Mouse (Mus musculus): ENCODE results near the gene Ntrk3.

The Ntrk3 gene

DNA sequence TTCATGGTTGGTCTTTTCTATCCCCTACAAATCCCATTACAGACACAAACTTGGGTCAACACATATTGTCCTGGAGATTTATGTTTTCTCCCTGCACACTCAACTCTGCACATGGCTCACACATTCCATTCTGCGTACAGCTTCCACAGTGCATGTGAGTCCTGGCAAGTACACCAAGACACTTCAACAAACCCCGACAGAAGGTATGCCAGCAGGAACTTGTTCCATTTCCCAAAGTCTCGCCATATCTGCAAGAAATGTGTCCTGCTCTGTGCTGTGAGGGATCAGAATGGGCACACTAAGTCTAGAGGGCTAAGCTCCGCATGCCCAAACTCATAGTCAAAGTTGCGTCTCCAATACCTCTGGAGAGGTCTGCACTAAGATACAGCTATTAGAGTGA is 358.0 kb downstream of the Ntrk3 start:
- DNase-seq (ENCODE audit: inconsistent age in 2 of 2, low spot score in 1 of 2) = no peak

DNA sequence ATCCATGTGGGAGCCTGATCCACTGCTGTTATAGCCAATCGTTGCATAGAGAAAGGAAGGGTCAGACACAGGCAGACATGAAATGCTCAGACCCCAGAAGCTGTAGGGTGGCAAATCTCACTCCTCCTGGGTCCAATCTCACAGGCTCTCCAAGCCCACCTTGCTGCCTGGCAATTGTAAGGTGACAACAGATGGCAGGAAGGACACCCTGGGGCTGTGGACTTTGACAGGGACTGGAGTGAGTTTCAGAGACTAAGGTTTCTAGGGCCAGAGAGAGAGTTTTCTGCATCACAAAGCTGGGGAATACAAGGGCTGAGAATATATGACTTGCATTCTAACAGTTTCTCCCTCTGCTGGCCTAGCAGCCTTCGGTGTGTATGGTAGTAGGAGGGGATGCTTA is 359.5 kb downstream of the Ntrk3 start:
- DNase-seq (ENCODE audit: inconsistent age in 2 of 2, low spot score in 1 of 2) = no peak

DNA sequence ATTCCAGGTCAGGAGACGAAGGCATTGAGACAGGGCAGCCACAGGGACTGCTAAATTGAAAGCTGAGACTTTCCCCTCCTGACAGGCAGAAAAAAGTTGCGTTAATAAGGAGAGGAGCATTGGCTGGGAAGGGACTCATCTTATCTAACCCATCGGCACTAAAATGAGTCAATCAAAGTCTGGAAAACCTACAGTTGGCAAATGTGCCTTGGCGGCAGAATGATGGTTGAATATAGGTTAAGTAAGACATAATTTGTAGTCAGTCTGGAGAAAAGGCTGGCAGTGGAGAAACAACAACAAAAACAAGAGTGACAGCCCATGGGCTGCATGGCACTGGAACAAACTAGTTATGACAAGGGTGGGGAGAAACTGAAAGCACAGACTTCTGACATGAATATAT is 360.9 kb downstream of the Ntrk3 start:
- no peak for DNase-seq (ENCODE audit: inconsistent age in 2 of 2, low spot score in 1 of 2)

DNA sequence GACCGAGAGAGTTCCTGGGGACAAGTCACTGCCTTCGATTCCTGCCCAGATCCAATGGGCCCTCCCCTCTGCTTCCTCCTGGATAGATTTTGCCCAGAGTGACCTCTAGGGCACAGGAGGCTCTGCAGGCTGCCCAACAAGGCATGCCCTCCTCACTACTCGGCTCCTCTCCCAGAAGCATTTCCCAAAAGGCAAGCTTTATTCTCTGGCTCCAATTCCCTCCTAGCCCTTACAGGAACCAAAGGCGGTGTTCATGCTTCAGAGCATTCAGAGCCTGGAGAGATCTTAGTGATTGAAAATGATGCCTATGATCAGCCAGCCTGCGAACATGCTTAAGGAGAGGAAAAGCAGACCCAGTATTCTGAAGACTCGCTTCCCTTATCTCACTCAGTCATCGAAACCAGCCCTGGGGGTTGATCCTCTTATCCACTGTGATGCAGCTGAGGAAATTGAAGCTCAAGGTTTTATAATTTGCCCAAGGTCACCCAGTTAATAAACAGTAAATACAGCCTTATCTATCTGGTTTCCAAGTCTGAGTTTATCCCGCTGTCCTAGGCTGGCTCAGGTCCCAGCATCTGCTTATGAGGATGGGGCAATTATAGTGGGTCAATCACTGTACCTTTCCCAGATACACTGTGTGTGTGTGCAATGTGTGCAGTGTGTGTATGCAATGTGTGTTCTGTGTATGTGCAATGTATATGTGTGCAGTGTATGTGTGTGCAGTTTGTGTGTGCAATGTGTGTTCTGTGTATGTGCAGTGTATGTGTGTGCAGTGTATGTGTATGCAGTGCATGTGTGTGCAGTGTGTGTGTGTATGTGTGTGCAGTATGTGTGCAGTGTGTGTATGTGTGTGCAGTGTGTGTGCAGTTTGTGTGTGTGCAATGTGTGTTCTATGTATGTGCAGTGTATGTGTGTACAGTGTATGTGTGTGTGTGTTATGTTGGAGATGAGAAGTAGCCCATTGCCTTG is 376.2 kb downstream of the Ntrk3 start:
- peak in 1 of 2 experiments; percentile 55 for DNase-seq (ENCODE audit: inconsistent age in 2 of 2, low spot score in 1 of 2)

DNA sequence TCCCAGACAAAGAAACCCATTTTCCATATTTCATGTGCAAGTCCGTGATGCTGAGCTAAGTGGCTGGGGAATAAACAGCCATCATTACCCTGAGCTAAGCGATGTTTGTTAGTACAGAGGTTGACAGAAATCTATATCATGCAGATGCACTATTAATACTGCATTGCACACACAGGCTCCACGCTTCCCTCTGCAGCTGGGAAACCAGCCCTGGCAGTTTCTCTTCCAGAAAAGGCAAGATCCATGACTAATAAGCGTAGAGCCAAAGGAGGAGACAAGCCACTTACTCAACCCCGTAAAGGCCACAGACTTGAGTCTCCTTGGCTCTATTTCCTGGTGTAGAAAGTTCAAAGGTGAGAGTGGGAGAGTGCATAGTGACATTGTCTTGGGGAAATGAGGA is 390.3 kb downstream of the Ntrk3 start:
- DNase-seq (ENCODE audit: inconsistent age in 2 of 2, low spot score in 1 of 2) = no peak

DNA sequence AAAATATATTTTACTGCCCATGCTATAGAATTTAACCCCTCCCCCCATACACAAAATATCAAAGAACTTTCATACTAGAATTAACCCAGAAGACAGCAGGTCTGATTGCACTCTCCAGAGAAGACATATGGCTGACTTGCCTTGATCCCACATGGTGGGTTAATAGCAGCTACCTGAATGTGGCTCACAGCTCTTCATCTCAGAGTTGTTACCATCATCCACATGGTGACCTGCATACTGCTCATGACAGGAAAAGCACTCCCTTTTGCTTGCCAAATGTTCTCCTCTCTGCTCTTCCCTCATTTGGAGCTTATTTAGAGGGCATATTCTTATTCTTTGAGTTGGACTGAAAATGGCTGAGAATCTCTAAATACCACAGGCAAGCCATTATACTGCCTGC is 404.4 kb downstream of the Ntrk3 start:
- DNase-seq (ENCODE audit: inconsistent age in 2 of 2, low spot score in 1 of 2) = no peak

DNA sequence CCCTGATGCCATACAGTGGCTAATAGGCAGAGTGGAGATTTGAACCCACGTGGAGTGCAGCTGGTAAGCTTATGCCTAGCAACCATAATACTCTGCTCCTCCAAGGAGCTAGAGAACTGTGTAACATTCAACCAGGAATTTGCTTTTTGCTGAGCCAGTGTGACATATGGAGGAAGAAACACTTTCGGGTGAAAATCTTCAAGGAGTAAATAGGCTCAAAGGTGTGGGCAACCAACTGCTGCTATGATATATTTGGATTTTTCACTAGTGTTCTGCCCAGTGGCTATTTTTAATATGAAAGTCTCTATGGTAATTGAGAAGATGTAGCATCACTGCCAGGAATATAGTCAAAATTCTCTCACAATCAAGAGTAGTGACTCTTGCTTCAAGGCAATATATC is 409.5 kb downstream of the Ntrk3 start:
- no peak for DNase-seq (ENCODE audit: inconsistent age in 2 of 2, low spot score in 1 of 2)

DNA sequence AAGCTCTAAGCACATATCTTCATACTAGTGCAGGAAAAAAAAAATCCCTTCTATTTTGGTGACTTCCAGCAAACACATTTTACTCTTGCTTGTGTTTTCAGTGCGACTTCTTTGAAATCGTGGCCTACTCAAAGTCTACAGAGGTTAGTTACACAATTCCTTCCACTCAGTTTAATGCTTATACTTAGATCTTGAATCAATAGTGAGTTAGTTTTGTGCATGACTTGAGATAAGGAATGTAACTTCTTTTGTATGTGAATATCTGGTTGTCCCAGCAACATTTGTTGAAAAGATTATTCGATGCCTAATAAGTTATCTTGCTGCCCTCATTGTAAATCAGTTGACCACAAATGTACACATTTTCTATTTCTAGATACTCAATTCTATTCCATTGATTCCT is 411.6 kb downstream of the Ntrk3 start:
- no peak for DNase-seq (ENCODE audit: inconsistent age in 2 of 2, low spot score in 1 of 2)

DNA sequence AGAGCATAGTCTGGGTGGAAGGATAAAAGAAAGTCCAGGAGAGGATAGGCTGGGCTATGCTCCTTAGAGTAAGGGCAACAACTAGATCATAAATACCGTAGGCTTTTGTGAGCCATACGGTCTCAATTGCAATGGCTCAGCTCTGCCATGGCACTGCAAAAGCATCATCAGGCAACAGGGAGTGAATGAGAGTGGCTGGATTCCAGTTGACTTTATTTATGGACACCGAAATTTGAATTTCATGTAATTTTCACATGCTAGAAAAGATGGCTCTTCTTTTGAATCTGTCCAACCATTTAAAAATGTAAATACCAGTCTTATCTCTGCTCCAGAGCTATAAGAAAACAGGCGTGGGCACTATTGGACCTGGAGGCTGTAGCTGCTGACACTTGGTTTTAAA is 419.2 kb downstream of the Ntrk3 start:
- no peak for DNase-seq (ENCODE audit: inconsistent age in 2 of 2, low spot score in 1 of 2)

DNA sequence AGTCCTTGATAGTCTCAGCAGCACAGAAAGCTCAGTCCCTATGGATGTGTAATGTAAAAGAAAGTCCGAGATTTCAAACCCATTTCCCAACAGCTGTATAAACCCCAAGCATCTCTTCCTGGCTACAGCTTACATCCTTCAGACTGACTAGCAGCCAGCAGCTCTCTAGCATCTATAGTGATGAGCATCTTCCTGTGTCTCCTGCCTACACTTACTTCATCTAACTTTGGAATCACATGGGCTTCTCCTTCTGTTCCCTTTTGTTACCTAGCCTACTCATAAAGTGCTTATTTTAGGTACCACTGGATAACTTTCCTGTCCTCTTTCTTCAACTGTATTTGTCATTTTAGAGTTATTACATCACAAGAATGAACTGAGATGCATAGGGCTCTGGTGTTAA is 432.0 kb downstream of the Ntrk3 start:
- no peak for DNase-seq (ENCODE audit: inconsistent age in 2 of 2, low spot score in 1 of 2)

DNA sequence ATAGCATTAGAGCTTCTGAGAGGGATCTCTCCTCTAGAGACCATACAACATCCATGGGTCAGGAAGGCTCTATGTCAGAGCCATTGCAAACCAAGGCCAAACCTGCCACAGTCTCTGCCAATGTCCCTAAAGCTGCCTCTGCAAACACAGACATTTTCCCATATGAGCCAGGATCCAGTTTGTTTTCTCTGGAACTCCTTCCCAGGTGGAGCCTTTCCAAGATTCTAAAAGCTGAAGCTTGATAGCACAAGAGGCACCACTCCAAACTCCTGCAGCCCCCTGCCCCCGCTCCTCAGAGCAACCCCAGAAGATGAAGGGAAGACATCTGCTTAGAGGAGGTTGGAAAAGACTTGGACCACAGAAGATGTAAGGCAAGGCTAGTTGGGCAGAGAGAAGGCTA is 432.8 kb downstream of the Ntrk3 start:
- DNase-seq (ENCODE audit: inconsistent age in 2 of 2, low spot score in 1 of 2) = no peak

DNA sequence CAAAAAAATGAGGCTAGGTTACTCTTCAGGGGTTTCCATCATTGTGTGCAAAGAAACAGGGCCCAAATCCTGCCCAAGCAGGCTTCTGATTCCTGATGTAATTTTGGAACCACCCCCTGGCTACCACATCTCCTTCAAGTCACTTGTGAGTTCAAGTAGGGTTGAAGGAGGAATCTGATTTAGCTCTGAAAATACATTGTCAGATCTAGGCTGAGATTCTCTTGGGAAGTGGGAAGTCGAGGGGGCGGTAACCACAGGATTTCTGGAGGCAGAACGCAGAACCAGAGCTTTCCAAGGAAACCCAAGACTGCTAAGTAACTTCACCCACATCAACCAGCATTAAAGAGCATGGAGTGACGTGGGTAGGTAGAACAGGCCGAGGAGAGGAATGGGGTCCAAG is 440.5 kb downstream of the Ntrk3 start:
- no peak for DNase-seq (ENCODE audit: inconsistent age in 2 of 2, low spot score in 1 of 2)

DNA sequence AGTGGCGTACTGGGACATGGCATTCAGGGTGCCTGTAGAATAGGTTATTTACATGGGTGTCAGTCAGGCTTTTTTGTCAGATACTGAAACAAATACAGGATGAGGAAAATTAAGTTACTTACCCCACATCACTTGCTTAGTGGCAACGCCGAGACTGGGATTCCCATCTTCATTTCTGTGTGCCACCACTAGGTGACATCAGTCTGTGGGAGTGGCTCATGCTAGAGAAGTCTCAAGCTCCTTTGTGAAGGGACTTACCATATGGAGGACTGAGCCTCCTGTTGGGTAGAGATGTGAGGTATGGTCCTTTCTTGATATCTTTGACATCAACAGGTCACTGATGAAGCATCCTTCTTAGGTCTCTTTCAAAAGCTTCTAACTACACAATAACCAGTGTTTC is 443.5 kb downstream of the Ntrk3 start:
- DNase-seq (ENCODE audit: inconsistent age in 2 of 2, low spot score in 1 of 2) = peak in 1 of 2 experiments; percentile 32

DNA sequence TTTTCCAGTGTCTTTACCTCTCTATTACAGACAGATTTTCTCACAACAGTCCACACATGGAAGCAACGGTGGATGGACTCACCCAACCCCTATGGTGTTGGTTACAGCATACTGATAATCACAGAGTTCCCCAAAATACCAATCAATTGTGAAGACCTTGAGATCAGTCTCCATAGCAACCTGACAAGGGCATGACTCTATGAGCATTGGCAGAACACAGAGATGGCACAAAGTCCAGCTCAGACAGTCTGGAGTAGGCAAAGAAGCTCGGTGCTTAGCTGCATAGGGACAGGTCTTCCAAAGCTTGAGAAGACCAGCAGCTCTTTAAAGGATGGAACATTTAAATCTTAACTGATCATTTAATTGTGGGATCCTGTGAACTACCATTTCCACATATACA is 447.6 kb downstream of the Ntrk3 start:
- DNase-seq (ENCODE audit: inconsistent age in 2 of 2, low spot score in 1 of 2) = peak; percentile 6 to 58

DNA sequence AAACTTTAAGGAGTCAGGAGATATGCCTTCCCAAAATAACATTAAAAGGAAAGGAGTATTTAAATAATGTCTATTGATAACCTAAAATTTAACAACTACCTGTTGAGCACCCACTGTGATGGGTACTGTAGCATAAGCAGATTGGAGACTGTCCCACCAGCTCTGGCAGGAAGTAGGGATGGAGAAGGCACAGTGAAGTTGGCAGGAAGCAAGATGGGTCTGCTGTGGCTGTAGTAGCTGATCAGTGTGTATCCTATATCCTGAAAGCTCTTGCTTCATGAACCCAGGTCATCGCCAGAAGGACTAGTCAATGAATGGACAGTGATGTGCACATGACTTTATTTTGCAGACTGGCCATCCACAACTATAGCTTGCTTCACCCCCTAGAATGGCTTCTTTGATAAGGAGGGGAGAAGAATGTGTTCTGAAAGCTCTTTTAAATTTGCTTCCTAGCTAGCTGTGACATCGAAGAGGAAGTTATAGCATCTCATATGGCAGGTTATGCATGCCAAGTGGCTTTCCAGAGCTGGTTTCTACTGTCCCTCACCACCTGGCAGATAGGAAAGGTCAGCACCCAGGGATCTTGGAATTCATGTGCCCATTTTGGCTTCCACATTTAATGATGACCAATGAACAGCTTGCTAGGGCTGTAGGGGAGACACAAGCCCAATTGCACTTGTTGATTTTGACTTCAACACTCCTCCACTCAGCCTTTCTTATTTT is 451.1 kb downstream of the Ntrk3 start:
- DNase-seq (ENCODE audit: inconsistent age in 2 of 2, low spot score in 1 of 2) = no peak

DNA sequence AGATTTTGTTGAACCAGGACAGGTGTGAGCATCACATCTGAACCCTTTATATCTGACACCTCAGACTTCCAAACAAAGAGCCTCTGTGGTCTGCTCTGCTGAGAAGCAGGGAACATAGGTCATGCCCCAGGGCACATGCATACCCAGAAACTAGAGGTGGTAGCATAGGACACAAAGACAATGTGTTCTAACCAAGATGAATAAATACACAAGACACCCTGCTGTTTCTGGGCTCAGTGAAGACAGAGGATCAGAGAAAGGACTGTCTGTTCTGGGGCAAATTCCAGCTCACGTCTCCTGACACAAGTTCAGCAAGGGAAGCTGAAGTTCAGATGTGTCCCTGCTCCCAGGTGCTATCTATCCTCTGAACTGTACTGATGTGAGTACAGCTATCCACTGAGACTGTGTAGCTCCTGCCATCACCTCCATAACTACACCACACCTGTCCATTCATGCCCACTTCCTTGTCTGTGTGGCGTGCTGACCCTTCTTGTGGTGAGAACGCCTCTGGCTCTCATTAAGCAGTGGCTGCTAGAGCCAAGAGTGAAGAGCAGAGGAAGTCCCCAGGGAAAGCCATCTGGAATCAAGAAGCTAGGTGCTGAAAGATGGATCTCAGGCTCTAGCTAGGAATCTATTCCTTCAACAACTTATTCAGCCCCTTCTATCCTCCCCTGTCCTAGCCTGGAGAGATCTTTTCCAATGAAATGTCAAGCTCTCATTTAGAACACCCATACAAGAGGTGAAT is 468.1 kb downstream of the Ntrk3 start:
- no peak for DNase-seq (ENCODE audit: inconsistent age in 2 of 2, low spot score in 1 of 2)

DNA sequence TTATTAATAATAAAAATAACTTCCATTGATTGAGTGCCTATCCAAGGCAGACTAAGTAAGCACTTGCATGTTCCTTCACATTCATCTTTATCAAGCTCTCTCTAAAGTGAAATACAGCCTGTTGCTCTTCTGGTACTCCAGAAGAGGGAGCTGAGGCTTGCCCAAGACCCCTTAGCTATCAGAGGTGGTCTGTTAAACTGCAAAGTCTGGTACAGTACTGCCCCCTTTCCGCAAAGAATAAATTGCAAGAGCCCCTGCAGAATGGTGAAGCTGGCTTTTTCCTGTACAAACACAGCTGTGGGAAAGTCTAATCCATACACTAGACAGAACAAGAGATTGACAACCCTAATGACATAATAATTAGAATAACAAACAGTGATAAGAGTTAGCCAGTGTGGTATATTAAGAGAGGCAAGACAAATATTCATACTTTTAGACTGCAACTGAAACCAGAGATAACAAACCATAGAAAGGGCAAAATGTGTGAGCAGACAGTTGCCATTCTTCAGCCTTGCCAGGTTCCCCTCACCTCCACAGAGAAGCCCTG is 470.3 kb downstream of the Ntrk3 start:
- DNase-seq (ENCODE audit: inconsistent age in 2 of 2, low spot score in 1 of 2) = no peak

DNA sequence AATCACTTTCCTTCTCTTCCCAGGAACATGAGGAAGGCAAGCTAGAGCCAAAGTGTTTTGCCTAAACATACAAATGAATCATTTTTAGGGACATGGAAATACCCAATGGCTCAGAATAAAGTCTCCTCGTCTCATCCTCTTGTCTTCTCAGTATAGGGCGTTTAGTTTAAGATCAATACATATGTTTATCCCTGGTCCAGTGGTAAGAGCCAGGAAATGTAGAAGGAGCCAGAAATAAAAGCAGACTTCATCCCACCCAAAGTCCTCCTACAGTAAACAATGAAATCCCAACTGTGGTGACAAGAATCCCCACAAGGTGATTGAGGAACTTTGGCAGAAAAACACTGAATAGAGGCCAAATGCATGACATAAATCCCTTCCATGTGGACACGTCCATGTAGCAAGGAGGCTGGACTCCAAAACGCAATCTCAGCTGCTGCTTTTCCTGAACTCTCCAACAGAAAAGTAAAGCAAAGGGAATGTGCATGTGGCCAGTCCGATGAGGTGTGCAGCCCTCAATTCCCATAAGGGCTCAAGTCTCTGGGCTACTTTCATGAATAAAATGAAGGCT is 473.3 kb downstream of the Ntrk3 start:
- peak in 1 of 2 experiments; percentile 27 for DNase-seq (ENCODE audit: inconsistent age in 2 of 2, low spot score in 1 of 2)

DNA sequence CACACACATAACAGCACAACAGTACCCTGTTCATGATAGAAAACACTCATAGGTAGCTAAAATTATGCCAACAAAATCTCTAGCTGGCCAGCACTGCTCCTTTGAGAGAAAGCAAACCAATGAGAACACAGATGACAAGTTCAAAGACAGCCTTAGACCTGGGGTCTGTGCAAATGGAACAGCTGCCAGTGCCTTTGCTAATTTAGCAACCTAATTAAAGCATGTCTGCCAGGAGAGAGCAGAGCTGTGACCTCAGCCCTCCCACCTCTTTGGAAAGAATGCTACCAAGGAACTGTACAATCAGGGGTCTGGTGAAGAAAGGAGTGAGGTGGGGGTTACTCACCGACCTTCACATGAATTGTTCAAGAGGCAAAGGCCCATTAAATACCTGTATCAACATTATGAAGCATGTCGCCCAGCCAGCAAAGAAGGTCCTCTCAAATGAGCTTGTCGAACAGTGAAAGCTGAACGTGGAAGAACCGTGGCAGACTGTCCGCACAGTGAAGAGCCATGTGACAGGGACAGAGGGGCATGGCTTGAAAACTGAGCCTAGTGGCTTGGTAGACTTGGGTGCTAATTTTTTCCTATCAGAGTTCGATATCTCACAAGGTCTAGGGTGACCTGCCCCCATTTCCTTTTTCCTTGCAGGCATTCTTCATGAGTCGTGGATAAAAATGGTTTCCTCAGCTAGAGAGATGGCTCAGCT is 476.2 kb downstream of the Ntrk3 start:
- no peak for DNase-seq (ENCODE audit: inconsistent age in 2 of 2, low spot score in 1 of 2)

DNA sequence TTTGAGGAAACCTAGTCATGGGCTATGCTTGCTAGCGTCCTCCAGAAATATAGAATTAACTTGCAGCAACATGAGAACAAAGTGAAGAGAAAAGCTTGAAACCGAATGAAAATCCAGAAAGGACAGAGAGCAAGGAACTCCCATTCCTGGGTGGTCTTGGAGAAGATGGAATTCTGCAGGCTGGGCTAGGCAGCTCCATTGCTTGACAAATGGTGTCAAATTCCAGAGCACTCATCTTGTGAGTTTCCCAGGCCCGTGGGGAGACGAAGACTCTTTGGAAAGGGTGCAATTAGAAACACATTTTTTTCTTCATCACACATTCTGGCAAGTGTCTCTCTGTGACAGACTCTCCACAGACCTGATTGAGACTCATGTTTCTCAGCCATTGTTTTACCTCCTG is 479.7 kb downstream of the Ntrk3 start:
- DNase-seq (ENCODE audit: inconsistent age in 2 of 2, low spot score in 1 of 2) = no peak

Measured in adrenal gland, adult (tissue).